Mouse (Mus musculus): ENCODE data around the gene Sh3pxd2b.
A peak's percentile ranks its signal among the peaks of the same experiment; 100 is the strongest.

Sh3pxd2b gene

GRCm38 (mm10) chr11:32376086-32376485, 28.5 kb downstream of the Sh3pxd2b start:
- DNase-seq = no peak

GRCm38 (mm10) chr11:32379910-32380309, 32.3 kb downstream of the Sh3pxd2b start:
- DNase-seq = no peak

DNA sequence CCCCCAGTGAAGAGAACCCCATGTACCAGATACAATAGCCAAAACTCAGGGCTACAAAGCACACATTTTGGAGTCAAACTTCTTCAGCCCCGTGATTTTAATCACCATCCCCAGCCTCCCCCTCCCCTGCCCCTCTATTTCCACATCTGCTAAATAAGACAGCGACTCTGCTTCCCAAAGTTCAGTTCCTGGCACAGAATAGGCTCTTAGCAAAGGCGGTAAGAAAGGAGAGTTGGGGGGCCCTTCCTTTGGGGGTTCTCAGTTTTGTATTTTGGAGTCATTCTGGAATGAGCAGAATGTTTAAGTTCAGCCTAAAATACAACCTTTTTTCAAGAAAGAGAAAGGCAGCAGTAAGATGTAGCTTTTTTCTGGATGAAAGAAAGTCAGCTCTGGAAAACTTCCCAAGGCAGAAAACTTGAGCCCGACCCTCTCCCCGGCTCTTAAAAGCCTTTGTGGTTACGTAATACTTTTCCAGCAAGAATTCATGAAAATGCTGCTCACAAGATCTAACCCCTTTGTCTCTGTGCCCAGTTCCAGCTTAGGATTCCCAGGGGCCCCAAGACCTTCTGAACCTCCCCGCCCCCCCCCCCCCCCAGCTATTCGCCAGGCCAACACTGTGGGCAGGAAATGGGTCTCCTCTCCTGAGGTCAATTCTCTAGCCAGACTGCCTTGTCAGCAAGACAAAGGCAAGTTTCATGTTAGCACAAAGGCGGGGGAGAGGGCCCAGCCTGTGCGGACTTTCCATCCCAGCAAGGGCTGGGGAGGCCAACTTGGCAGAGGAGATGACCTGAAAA, 35.9 kb downstream of the Sh3pxd2b start:
- peak; percentile 7 for DNase-seq

DNA sequence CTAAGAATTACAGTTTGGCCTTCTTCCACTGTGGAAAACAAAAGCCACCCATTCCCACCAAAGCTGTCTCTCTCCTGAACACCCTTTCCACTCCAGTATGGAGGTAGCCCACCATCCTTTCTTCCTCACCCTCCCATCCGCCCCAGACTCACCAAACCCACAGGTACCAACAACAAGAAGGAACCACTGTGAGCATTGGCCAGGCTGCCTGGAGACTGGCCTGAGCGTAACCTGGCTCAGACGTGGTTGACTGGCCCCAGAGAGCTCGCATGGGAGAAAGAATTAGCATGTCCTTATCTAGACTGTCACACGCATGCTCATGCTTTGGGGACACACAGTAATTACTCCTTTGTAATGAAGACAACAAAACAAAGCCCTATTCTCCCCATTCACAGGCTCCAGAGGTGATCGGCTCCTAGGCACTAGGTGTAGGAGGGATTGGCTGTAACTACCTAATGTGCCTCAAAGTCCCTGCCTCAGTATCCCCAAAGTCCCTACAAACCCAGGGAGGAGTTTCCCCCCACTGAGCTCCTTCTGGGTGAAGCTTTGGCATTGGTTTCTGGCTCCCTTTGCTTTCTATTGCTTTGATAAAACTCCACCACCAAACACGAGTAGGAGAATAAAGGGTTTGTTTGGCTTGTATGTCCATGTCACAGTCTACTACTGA, 36.6 kb downstream of the Sh3pxd2b start:
- no peak for DNase-seq

DNA sequence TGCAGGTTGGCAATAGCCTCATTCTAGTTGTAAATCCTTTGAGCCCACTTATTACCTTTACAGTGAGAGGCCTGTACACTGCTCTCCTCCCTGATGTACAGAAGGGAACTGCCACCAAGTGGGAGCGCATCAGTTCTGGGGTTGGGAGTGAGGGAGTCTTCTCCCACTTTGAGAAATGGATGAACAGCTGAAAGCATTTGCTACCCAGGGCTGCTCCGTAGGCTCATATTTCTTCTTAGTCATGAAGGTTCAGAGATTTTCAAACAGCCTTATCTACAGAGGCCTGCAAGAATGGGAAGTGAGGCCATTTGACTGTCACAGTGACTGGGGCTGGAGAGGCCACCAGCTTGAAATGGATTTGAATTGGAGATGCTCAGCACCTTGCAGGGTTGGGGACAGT, 38.4 kb downstream of the Sh3pxd2b start:
- DNase-seq = no peak

GRCm38 (mm10) chr11:32388064-32388463, 40.4 kb downstream of the Sh3pxd2b start:
- no peak for DNase-seq

DNA sequence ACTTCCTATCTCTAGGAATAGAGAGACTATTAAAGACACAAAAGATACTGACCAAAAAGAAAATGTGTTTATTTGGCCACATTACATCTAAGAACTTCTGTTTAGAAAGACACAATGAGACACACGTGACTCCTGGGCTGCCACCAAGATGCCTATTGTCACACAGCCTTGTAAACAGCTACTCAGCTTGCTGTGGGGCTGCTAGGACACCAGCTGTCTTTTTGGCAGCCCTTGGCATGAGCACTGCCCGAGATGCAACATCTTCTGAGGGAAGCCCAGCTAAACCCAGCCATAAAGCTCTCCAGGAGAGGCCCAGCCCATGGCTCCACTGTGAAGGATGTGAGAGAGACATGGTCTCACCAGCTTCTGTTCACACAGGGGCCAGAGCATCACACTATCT, 45.5 kb downstream of the Sh3pxd2b start:
- DNase-seq = no peak

GRCm38 (mm10) chr11:32395791-32396190, 48.2 kb downstream of the Sh3pxd2b start:
- no peak for DNase-seq

- no peak for DNase-seq
Measured at GRCm38 (mm10) chr11:32398446-32398845, 50.8 kb downstream of the Sh3pxd2b start.

GRCm38 (mm10) chr11:32399261-32399660, 51.6 kb downstream of the Sh3pxd2b start:
- no peak for DNase-seq

DNA sequence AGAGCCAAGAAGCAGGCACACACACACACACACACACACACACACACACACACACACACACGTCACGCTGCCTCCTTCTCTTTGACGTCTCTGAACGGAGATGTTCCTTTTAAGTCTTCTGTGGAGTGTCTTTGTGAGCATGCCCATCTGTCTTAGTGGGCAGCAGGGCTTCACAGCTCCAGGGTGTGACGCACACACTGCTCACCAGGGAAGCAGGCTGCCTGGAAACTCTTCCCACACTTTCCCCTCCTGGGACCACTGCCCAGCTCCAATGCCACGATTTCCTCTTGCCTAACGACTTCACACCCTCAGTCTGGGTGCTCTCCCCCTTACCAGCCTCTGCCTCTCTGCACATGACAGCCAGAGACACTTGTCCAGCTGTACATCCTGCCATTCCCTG, 55.1 kb downstream of the Sh3pxd2b start:
- DNase-seq = no peak

DNA sequence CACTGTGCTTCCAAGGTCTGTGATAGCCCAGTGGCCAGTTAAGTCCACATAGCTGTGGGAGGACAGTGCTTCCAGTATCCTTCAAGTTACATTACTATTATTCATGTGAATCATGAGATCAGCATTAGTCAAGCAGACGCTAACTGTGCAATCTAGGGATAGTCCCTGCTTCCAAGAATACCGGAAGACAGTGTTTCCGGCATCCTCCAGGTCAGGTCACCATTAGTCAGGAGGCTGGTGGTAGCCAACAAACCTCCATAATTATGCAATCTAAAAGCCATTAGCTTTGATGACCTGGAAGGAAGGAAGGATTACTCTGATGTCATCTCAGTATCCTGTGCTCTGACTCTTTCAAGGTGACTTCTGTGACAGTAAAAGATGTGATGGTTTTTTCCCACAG, 57.1 kb downstream of the Sh3pxd2b start:
- no peak for DNase-seq

- DNase-seq = no peak
Measured at GRCm38 (mm10) chr11:32407863-32408262, 60.2 kb downstream of the Sh3pxd2b start.

GRCm38 (mm10) chr11:32409052-32409451, 61.4 kb downstream of the Sh3pxd2b start:
- DNase-seq = no peak

- no peak for DNase-seq
Measured at GRCm38 (mm10) chr11:32409823-32410562, 62.4 kb downstream of the Sh3pxd2b start.

GRCm38 (mm10) chr11:32420001-32420400, 72.4 kb downstream of the Sh3pxd2b start:
- no peak for DNase-seq

GRCm38 (mm10) chr11:32423311-32423710, 75.7 kb downstream of the Sh3pxd2b start:
- DNase-seq = no peak

DNA sequence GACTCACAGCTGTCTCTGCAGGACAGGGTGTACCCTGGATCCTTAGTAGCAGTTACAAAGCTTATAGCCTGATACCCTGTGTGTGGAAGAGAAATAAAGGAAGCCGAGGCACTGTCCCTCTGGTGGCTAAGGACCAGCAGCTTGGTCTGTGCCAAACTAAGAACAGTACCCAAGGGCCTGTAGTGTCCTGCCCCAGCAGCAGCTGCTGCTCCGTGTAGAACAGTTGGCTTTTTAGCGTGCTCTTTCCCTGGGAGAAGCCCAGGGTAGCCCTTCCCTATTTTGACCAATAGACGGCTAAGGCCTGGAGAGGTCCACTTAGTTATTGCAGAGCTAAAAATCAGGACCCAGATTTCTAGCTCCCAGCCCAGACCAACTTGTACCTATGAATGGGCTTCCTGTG, 77.0 kb downstream of the Sh3pxd2b start:
- no peak for DNase-seq

DNA sequence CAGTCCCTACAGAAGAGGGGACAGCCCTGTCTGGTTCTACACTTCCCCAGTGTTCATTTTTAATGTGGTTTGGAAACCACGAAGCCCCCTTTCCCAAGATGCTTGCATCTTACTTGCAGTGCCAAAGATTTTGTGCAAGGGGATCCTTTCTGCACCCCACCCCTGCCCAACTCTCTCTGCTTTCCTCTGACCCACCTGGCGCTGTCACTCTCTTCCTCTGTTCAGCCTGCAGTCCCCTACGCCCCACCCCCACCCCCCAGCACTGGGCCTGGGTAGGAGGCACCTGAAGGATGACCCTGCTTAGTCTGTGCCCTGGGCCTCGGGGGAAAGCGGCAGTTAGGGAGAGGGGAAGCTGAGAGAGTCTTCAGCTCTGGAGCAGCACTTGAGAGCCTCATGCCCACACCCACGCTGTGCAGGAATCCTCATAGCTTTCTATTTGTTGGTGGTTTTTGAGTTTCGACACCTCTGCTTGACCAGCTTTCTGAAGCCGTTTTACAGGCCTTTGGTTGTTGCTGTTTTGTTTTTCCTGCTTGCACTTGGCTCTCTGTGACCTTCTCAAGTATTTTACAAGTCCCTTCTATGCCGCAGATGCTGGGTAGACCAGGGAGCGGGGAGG, 77.5 kb downstream of the Sh3pxd2b start:
- DNase-seq = no peak

GRCm38 (mm10) chr11:32427537-32427936, 79.9 kb downstream of the Sh3pxd2b start:
- DNase-seq = no peak

- DNase-seq = peak; percentile 9
Measured at GRCm38 (mm10) chr11:32435410-32436060, 87.9 kb downstream of the Sh3pxd2b start.

- DNase-seq = no peak
Measured at GRCm38 (mm10) chr11:32442576-32442975, 95.0 kb downstream of the Sh3pxd2b start.

GRCm38 (mm10) chr11:32444266-32444665, 96.6 kb downstream of the Sh3pxd2b start:
- no peak for DNase-seq

All from kidney, adult 18-20 months (tissue).